In the genomic region with DNA sequence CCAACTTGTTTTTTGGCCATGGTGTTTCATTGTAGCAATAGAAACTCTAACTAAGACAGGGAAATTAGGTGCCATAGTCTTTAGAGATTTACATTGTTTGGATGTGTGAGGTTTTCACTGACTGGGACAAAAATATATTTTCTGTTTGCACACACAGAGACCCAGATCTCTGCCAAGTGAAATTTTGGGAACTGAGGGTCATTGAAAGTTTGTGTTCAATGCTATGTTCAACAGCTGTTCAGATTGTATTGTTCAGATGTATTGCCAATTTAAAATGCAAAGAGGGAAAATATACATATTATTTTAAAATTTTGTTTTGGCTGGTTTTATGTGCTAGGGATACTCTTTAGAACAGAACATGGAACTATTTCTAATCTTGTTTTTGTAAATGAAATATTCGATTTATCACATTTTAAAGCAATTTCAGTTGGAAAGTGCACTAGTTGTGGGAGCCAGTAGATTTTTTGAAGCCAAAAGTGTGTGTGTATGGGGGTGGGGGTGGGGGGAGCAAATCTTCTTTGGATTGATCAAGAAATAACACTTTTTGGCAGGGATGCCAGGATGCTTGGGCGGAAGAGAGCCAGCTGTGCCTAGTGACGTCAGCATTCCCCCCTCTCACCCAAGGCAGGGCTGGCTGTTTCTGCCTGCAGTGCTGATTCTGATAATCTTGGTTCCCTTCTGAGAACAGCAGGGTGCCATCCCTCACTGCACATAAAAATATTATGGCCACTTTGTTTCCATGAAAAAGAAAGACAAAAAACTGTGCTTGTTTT, we compare ENCODE assay signal across 10 mouse cellular contexts. TPM values are rescaled to one million over a fixed set of nuclear protein-coding genes. Genes with fewer than 3 reads are reported as not detected.
A peak's percentile ranks its signal among the peaks of the same experiment; 100 is the strongest.
DNase-seq lines count a peak whose midpoint lies in the region; ATAC-seq lines count a peak whose summit lies in the region.
"Had no signal": no experiment of that assay in that cellular context is flagged by ENCODE, and none has a peak within 500 bp of the region (broad histone marks: within the 10 kb centered on the region; RNA-seq: fewer than 3 reads in every experiment).

No protein-coding gene starts in this region.

- no peak overlapping the region for H3K9ac ChIP-seq in embryonic facial prominence, embryonic 14.5 days (ENCODE audit: low read depth, low read length)

- peak; percentile 32 for DNase-seq in embryonic facial prominence, embryonic 14.5 days (ENCODE audit: low spot score)
- DNase-seq in embryonic facial prominence, embryonic 10.5 days (ENCODE audit: low spot score): no peak
- DNase-seq in layer of hippocampus, adult 11-12 months (ENCODE audit: low spot score): peak; percentile 50
- no peak for DNase-seq in layer of hippocampus, postnatal 25 days (ENCODE audit: extremely low spot score in 1 of 2, low spot score in 1 of 2)
- DNase-seq in layer of hippocampus, postnatal 10 days (ENCODE audit: low spot score in 2 of 2): peak; percentile 31 to 41
- peak; percentile 75 for DNase-seq in right cerebral cortex, adult 18-20 months
- no peak for DNase-seq in adrenal gland, adult (ENCODE audit: inconsistent age in 2 of 2, low spot score in 1 of 2)
- DNase-seq in hindbrain, embryonic 10.5 days (ENCODE audit: low spot score): no peak

- no peak for ATAC-seq in embryonic facial prominence, embryonic 14.5 days (ENCODE audit: low read depth)
- ATAC-seq: Patski had no signal

- H3K27me3 ChIP-seq in embryonic facial prominence, embryonic 14.5 days (replicated peaks; ENCODE audit: control insufficient read depth, insufficient read depth, low read length): no peaks in the 10 kb centered on the region
- H3K27me3 ChIP-seq in embryonic facial prominence, embryonic 10.5 days (replicated peaks; ENCODE audit: low read depth, poor library complexity, severe bottlenecking): no peaks in the 10 kb centered on the region
- no peaks in the 10 kb centered on the region for H3K27me3 ChIP-seq in hindbrain, embryonic 10.5 days (ENCODE audit: insufficient read depth, poor library complexity, severe bottlenecking)
- H3K27me3 ChIP-seq: Patski had no signal

- H3K4me1 ChIP-seq in embryonic facial prominence, embryonic 14.5 days (ENCODE audit: control insufficient read depth, insufficient read depth, low read length): no peaks in the 10 kb centered on the region
- H3K4me1 ChIP-seq in embryonic facial prominence, embryonic 10.5 days: no peaks in the 10 kb centered on the region
- no peaks in the 10 kb centered on the region for H3K4me1 ChIP-seq in hindbrain, embryonic 10.5 days (replicated peaks)
- H3K4me1 ChIP-seq: megakaryocyte, embryonic 14.5 days had no signal

- no peak overlapping the region for H3K27ac ChIP-seq in embryonic facial prominence, embryonic 14.5 days (replicated peaks; ENCODE audit: low read depth, low read length)
- no peak overlapping the region for H3K27ac ChIP-seq in embryonic facial prominence, embryonic 10.5 days (replicated peaks)
- no peak overlapping the region for H3K27ac ChIP-seq in hindbrain, embryonic 10.5 days

- 61% methylated on average over 3 of the region's 3 CpGs for WGBS in embryonic facial prominence, embryonic 14.5 days
- 77% methylated on average over 3 of the region's 3 CpGs for WGBS in embryonic facial prominence, embryonic 10.5 days
- WGBS in hindbrain, embryonic 10.5 days: 80% methylated on average over 3 of the region's 3 CpGs

- 0 out of 2 replicates have a peak, but pooled peaks cover 3% of the 10 kb centered on the region for H3K9me3 ChIP-seq in embryonic facial prominence, embryonic 14.5 days (ENCODE audit: control insufficient read depth, low read length)
- H3K9me3 ChIP-seq in embryonic facial prominence, embryonic 10.5 days: peaks cover 6% of the 10 kb centered on the region; the same call in 1 of the 2 replicates
- H3K9me3 ChIP-seq in hindbrain, embryonic 10.5 days: no peaks in the 10 kb centered on the region

- no peaks in the 10 kb centered on the region for H3K36me3 ChIP-seq in embryonic facial prominence, embryonic 14.5 days (ENCODE audit: control insufficient read depth, insufficient read depth, low read length)
- H3K36me3 ChIP-seq in embryonic facial prominence, embryonic 10.5 days (replicated peaks): no peaks in the 10 kb centered on the region
- no peaks in the 10 kb centered on the region for H3K36me3 ChIP-seq in hindbrain, embryonic 10.5 days

- no peak overlapping the region for H3K4me3 ChIP-seq in embryonic facial prominence, embryonic 14.5 days (ENCODE audit: low read depth, low read length)
- no peak overlapping the region for H3K4me3 ChIP-seq in embryonic facial prominence, embryonic 10.5 days
- H3K4me3 ChIP-seq in hindbrain, embryonic 10.5 days: no peak overlapping the region
- H3K4me3 ChIP-seq: megakaryocyte, embryonic 14.5 days had no signal

- H3K4me2 ChIP-seq in embryonic facial prominence, embryonic 14.5 days (ENCODE audit: low read depth, low read length): no peak overlapping the region

RNA-seq across cellular contexts. Expression of gene Rapgef4, which starts 28.6 kb away (rescaled TPM):
- polyA plus RNA-seq in embryonic facial prominence, embryonic 14.5 days (2014; fragmentation: Nextera tagmentation; extraction: Ambion mirVana): 2.6 and 2.9 TPM in 2 replicates
- polyA plus RNA-seq in embryonic facial prominence, embryonic 10.5 days (2016; fragmentation: Nextera tagmentation; extraction: Ambion mirVana): 2.9 and 3.5 TPM in 2 replicates
- total RNA-seq in layer of hippocampus, postnatal 25 days (2021): 100 to 1,000 TPM; 281 to 297 TPM
- 100 to 1,000 TPM; 152 to 156 TPM for total RNA-seq in layer of hippocampus, postnatal 10 days (2021)
- polyA plus RNA-seq in hindbrain, embryonic 10.5 days (2016; fragmentation: Nextera tagmentation; extraction: Ambion mirVana): 2.9 and 3.3 TPM in 2 replicates

Comparison
In these comparisons a context has a peak if more than half of its experiments do, and no peak if none do; other contexts are left out.
1. DNase-seq: peak in embryonic facial prominence, embryonic 14.5 days (single experiment), layer of hippocampus, adult 11-12 months (single experiment), layer of hippocampus, postnatal 10 days (2 of 2) and right cerebral cortex, adult 18-20 months (single experiment); none in embryonic facial prominence, embryonic 10.5 days (single experiment), layer of hippocampus, postnatal 25 days (0 of 2), adrenal gland, adult (0 of 2) and hindbrain, embryonic 10.5 days (single experiment).